Mouse (Mus musculus) liver, embryonic 18 days (tissue): ENCODE data around the gene Gm44965. TPM values are rescaled to one million over a fixed set of nuclear protein-coding genes. Genes with fewer than 3 reads are reported as not detected.

Source experiments
- polyA plus RNA-seq: library from polyadenylated mRNA; depleted of rRNA; stranded (reverse); fragments of >200 nt; gene quantifications from 2 replicates; pipeline ENCODE4 v1.2.3, GENCODE M21; 2012; rRNA removed

Gm44965 gene
- polyA plus RNA-seq = not detected in 2 replicates

GRCm38 (mm10) chr6:48593158-48594042 lies at the start of gene Gm44965, which contains the start of gene Repin1:
Gene Gm44965, plus strand, starts transcription at chr6:48593941.
Gene Repin1, plus strand, starts transcription at chr6:48593883.

GRCm38 (mm10) chr6:48554280-48555103 lies 39.2 kb upstream of the Gm44965 start, which contains the start of gene Lrrc61:
Gene Lrrc61, plus strand, starts transcription at chr6:48554796.

DNA sequence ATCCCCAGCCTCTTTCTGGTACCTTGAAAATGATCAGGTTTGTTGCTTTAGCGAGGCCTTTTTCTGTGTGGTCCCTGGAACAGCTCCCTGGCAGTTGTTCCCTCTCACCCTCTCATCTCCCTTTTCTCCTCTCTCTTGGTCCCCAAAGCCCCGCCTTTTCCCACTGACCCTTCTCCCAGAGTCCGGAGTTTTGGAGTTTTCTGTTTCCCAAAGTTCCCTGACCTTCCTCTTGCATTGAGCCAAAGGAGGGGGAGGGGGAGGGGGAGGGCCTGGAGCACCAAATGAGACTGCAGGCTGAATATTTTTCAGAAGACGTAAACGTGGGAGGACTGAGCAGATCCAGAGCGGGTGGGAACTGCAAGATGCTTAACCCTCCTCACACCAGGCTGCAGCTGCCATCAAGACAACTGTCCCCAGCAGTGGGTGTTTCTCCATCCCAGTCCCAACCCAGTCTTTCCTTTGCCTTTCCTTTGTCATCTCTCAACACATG lies 21.1 kb upstream of the Gm44965 start, which contains the start of gene Rarres2:
Gene Rarres2 (minus strand): TSS at position 218 of the 490 bp plus-strand sequence.

GRCm38 (mm10) chr6:48589194-48589750 lies 4.5 kb upstream of the Gm44965 start, which contains the start of gene Gm45021:
Gene Gm45021, plus strand, starts transcription at chr6:48589610.

GRCm38 (mm10) chr6:48601271-48602079 lies 7.7 kb downstream of the Gm44965 start, which contains the start of gene Zfp775:
Gene Zfp775, plus strand, starts transcription at chr6:48602063.

GRCm38 (mm10) chr6:48626464-48626863 lies 32.7 kb downstream of the Gm44965 start, which contains the start of gene AI854703:
Gene AI854703, plus strand, starts transcription at chr6:48626764.

GRCm38 (mm10) chr6:48646995-48647394 lies 53.3 kb downstream of the Gm44965 start, which contains the start of gene Gimap8:
Gene Gimap8, plus strand, starts transcription at chr6:48647234.

Other genes with a start within 250 kb of the Gm44965 start
- gene Krba1, start 198.4 kb upstream of the Gm44965 start, polyA plus RNA-seq = 2.7 and 3.2 TPM in 2 replicates
- gene Zfp467, start 148.1 kb upstream of the Gm44965 start, polyA plus RNA-seq = 3.8 and 4.1 TPM in 2 replicates
- gene Sspo, start 145.7 kb upstream of the Gm44965 start, polyA plus RNA-seq = 0.18 and 0.22 TPM in 2 replicates
- 0.55 and 0.67 TPM in 2 replicates for gene Atp6v0e2, start 56.3 kb upstream of the Gm44965 start, polyA plus RNA-seq
- gene Lrrc61, start 39.1 kb upstream of the Gm44965 start, polyA plus RNA-seq = 3.1 and 4.0 TPM in 2 replicates
- gene Rarres2, start 21.2 kb upstream of the Gm44965 start, polyA plus RNA-seq = 77.7 and 123 TPM in 2 replicates
- gene Gm45021, start 4.3 kb upstream of the Gm44965 start, polyA plus RNA-seq = 0.37 TPM in 1 of 2 replicates, not detected in the other
- 18.1 and 19.4 TPM in 2 replicates for gene Repin1, start 58 bp upstream of the Gm44965 start, polyA plus RNA-seq
- 1.7 and 2.2 TPM in 2 replicates for gene Zfp775, start 8.1 kb downstream of the Gm44965 start, polyA plus RNA-seq
- gene AI854703, start 32.8 kb downstream of the Gm44965 start, polyA plus RNA-seq = 0.20 and 0.21 TPM in 2 replicates
- 2.7 and 3.0 TPM in 2 replicates for gene Gimap8, start 53.3 kb downstream of the Gm44965 start, polyA plus RNA-seq
- gene Gimap9, start 82.2 kb downstream of the Gm44965 start, polyA plus RNA-seq = 6.6 and 7.7 TPM in 2 replicates
- gene Gimap4, start 90.6 kb downstream of the Gm44965 start, polyA plus RNA-seq = 11.2 and 11.3 TPM in 2 replicates
- 8.6 and 9.2 TPM in 2 replicates for gene Gimap6, start 114.3 kb downstream of the Gm44965 start, polyA plus RNA-seq
- 0.65 and 0.77 TPM in 2 replicates for gene Gm28053, start 124.7 kb downstream of the Gm44965 start, polyA plus RNA-seq
- gene Gimap7, start 124.7 kb downstream of the Gm44965 start, polyA plus RNA-seq = 0.06 and 0.25 TPM in 2 replicates
- gene Gimap1, start 145.1 kb downstream of the Gm44965 start, polyA plus RNA-seq = 2.8 and 3.0 TPM in 2 replicates
- gene Gimap5, start 152.3 kb downstream of the Gm44965 start, polyA plus RNA-seq = 3.1 TPM in 2 replicates
- 0.42 and 0.68 TPM in 2 replicates for gene Gimap3, start 176.9 kb downstream of the Gm44965 start, polyA plus RNA-seq
- 58.6 and 68.3 TPM in 2 replicates for gene Tmem176a, start 247.0 kb downstream of the Gm44965 start, polyA plus RNA-seq
- 220 and 232 TPM in 2 replicates for gene Tmem176b, start 247.6 kb downstream of the Gm44965 start, polyA plus RNA-seq